Mouse (Mus musculus) embryo, embryonic 10 days (tissue): ENCODE data around the gene Snd1.

ENCODE experiments used
- DNase-seq: peaks from one replicate; pipeline ENCODE4 v3.0.0-alpha.2; 2015; ENCODE audit warnings: low spot score

Snd1 gene

GRCm38 (mm10) chr6:28474839-28475238, at the start of gene Snd1:
Gene Snd1 (plus strand): TSS chr6:28475139.
- no peak for DNase-seq

- DNase-seq: no peak
Measured at GRCm38 (mm10) chr6:28427096-28427839, 47.7 kb upstream of the Snd1 start, which contains the start of gene Fscn3. Gene Fscn3 (plus strand): TSS chr6:28427789.

GRCm38 (mm10) chr6:28428290-28428689, 46.6 kb upstream of the Snd1 start, which contains the start of gene Gcc1:
Gene Gcc1 (minus strand): TSS chr6:28428390.
- DNase-seq: no peak

GRCm38 (mm10) chr6:28429870-28430269, 45.1 kb upstream of the Snd1 start:
- DNase-seq: no peak

GRCm38 (mm10) chr6:28430795-28431537, 44.0 kb upstream of the Snd1 start:
- DNase-seq: no peak

GRCm38 (mm10) chr6:28431538-28431855, 43.4 kb upstream of the Snd1 start:
- no peak for DNase-seq

- no peak for DNase-seq
Measured at GRCm38 (mm10) chr6:28447937-28448336, 27.0 kb upstream of the Snd1 start.

- DNase-seq: no peak
Measured at GRCm38 (mm10) chr6:28449253-28449652, 25.7 kb upstream of the Snd1 start, which contains the start of gene Pax4. Gene Pax4 (minus strand): TSS chr6:28449353.

GRCm38 (mm10) chr6:28450481-28450880, 24.5 kb upstream of the Snd1 start:
- DNase-seq: peak; percentile 43

- no peak for DNase-seq
Measured at GRCm38 (mm10) chr6:28450977-28451376, 24.0 kb upstream of the Snd1 start.

GRCm38 (mm10) chr6:28459221-28459668, 15.7 kb upstream of the Snd1 start:
- no peak for DNase-seq

GRCm38 (mm10) chr6:28460534-28460933, 14.4 kb upstream of the Snd1 start:
- DNase-seq: peak; percentile 60

GRCm38 (mm10) chr6:28464630-28465029, 10.3 kb upstream of the Snd1 start:
- peak; percentile 58 for DNase-seq

- no peak for DNase-seq
Measured at GRCm38 (mm10) chr6:28470017-28470602, 4.8 kb upstream of the Snd1 start.

GRCm38 (mm10) chr6:28470621-28471020, 4.3 kb upstream of the Snd1 start:
- DNase-seq: no peak

GRCm38 (mm10) chr6:28471284-28472035, 3.5 kb upstream of the Snd1 start:
- DNase-seq: no peak

GRCm38 (mm10) chr6:28474211-28474610, 728 bp upstream of the Snd1 start:
- DNase-seq: no peak

- DNase-seq: peak; percentile 99
Measured at GRCm38 (mm10) chr6:28479865-28480751, 5.2 kb downstream of the Snd1 start.

GRCm38 (mm10) chr6:28480752-28481492, 6.0 kb downstream of the Snd1 start:
- no peak for DNase-seq

- DNase-seq: no peak
Measured at GRCm38 (mm10) chr6:28482711-28483315, 7.9 kb downstream of the Snd1 start.
